Mouse (Mus musculus) hindbrain, postnatal 0 days (tissue): ENCODE measurements at regions not wholly inside any gene's neighbourhood (a gene's known extent, or its start where the extent isn't known, plus 50 kb on each side); places are given as distances from the start of the nearest gene placed in this dataset.
A peak's percentile ranks its signal among the peaks of the same experiment; 100 is the strongest.

Experiments used
- ATAC-seq: fragments of 200-750 bp; cut with Nextera tagmentation; 2 replicates; pipeline ENCODE4 v1.8.0; 2017; ENCODE audit warnings: mild to moderate bottlenecking, moderate TSS enrichment, moderate library complexity
- DNase-seq: peaks from one replicate; pipeline ENCODE4 v3.0.0-alpha.2; 2015; ENCODE audit warnings: low spot score
- H3K27ac ChIP-seq: fragments of 300-500 bp; sonication (generic); 2 replicates; pipeline ENCODE4 v1.5.1; 2014; ENCODE audit warnings: mild to moderate bottlenecking
- H3K27me3 ChIP-seq: fragments of 300-500 bp; sonication (generic); 2 replicates; pipeline ENCODE4 v1.6.1; 2014; ENCODE audit warnings: low read length, mixed read lengths; ENCODE audit not compliant: insufficient read depth
- H3K36me3 ChIP-seq: fragments of 300-500 bp; sonication (generic); 2 replicates; pipeline ENCODE4 v1.6.1; 2014; ENCODE audit warnings: low read length, mixed read lengths; ENCODE audit not compliant: insufficient read depth
- H3K4me1 ChIP-seq: fragments of 300-500 bp; sonication (generic); 2 replicates; pipeline ENCODE4 v1.6.1; 2014; ENCODE audit warnings: antibody characterized with exemption, low read length, mixed read lengths; ENCODE audit not compliant: insufficient read depth
- H3K4me2 ChIP-seq: fragments of 300-500 bp; sonication (generic); 2 replicates; pipeline ENCODE4 v1.6.1; 2014; ENCODE audit warnings: low read depth, mild to moderate bottlenecking, low read length, moderate library complexity, mixed read lengths
- H3K4me3 ChIP-seq: fragments of 300-500 bp; sonication (generic); 2 replicates; pipeline ENCODE4 v1.5.1; 2014; ENCODE audit warnings: low read length
- H3K9ac ChIP-seq: fragments of 300-500 bp; sonication (generic); replicated peaks from 2 replicates; pipeline ENCODE4 v1.6.1; 2014; ENCODE audit warnings: mild to moderate bottlenecking, low read length, moderate library complexity, mixed read lengths
- H3K9me3 ChIP-seq: fragments of 300-500 bp; sonication (generic); 2 replicates; pipeline ENCODE4 v1.6.1; 2016; ENCODE audit warnings: low read length, mixed read lengths
- CTCF ChIP-seq: IDR thresholded peaks from 2 replicates; pipeline ENCODE4 v1.5.1; 2016; ENCODE audit warnings: antibody characterized with exemption, control low read depth, low read depth
- WGBS: fragments of 180-500 bp; shearing (Covaris S2); extraction: QIAGEN DNeasy Blood & Tissue Kit; methylation state at CpG from one replicate; pipeline ENCODE4 v1.1.7; 2014; 5-methylcytosine and 5-hydroxymethylcytosine counted together

GRCm38 (mm10) chr9:61632602-61633001, 260.4 kb downstream of the Tle3 start:
- Histone ChIP-seq H3K4me2 (no peak overlapping the region), H3K9me3 (no peaks in the 10 kb centered on the region), H3K27ac (no peak overlapping the region), H3K36me3 (no peaks in the 10 kb centered on the region), H3K27me3 (no peaks in the 10 kb centered on the region), H3K4me3 (no peak overlapping the region), H3K9ac (no peak overlapping the region), H3K4me1 (no peaks in the 10 kb centered on the region)
- no peak for ATAC-seq
- TF ChIP-seq CTCF = no peak
- no peak for DNase-seq
- WGBS = 86% methylated on average over 3 of the region's 3 CpGs

- Histone ChIP-seq H3K9me3 (no peaks in the 10 kb centered on the region), H3K4me1 (no peaks in the 10 kb centered on the region), H3K36me3 (no peaks in the 10 kb centered on the region), H3K9ac (no peak overlapping the region), H3K4me3 (no peak overlapping the region), H3K27ac (no peak overlapping the region), H3K4me2 (no peak overlapping the region), H3K27me3 (no peaks in the 10 kb centered on the region)
- 66% methylated on average over 7 of the region's 7 CpGs for whole genome bisulfite sequencing
- no peak for ATAC-seq
- TF ChIP-seq CTCF = no peak
- DNase-seq = peak; percentile 36
Measured at GRCm38 (mm10) chr9:61631097-61631496, 258.9 kb downstream of the Tle3 start.

- Histone ChIP-seq H3K9ac (no peak overlapping the region), H3K4me1 (peaks cover 7% of the 10 kb centered on the region; the same call in 1 of the 2 replicates), H3K9me3 (no peaks in the 10 kb centered on the region), H3K36me3 (no peaks in the 10 kb centered on the region), H3K27me3 (no peaks in the 10 kb centered on the region), H3K27ac (no peak overlapping the region), H3K4me3 (no peak overlapping the region), H3K4me2 (no peak overlapping the region)
- no peak for DNase-seq
- no peak for TF ChIP-seq CTCF
- ATAC-seq = no peak
- 82% methylated on average over 6 of the region's 6 CpGs for WGBS
Measured at GRCm38 (mm10) chr9:61627801-61628574, 255.8 kb downstream of the Tle3 start.

DNA sequence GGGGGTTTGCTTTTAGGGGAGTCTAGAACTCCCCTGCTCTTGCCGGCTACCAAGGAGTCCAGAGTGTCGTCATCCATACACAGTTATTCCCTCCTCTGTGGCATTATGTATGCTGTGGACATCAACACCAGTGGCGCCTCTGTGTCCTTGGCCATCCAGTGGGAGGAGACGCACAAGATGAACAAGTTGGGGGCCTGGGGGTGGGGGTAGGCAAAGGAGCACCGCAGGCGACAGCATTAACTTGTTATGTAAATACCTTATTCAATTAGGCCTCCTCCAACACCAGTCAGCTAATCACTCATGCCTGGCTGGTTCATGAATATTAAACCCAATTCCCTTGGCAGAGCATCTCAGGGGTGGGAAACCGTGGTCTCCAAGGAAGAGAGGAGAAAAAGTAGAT, 250.8 kb downstream of the Tle3 start:
- WGBS = 16% methylated on average over 7 of the region's 7 CpGs
- peaks cover 14% of the 10 kb centered on the region; the same call in 1 of the 2 replicates for H3K4me1 ChIP-seq
- H3K4me2 ChIP-seq = no peak overlapping the region
- H3K9ac ChIP-seq = no peak overlapping the region
- no peak for TF ChIP-seq CTCF
- H3K27me3 ChIP-seq = 0 out of 2 replicates have a peak, but pooled peaks cover 5% of the 10 kb centered on the region
- no peaks in the 10 kb centered on the region for H3K9me3 ChIP-seq
- DNase-seq = peak; percentile 75
- ATAC-seq = peak; percentile 82
- no peaks in the 10 kb centered on the region for H3K36me3 ChIP-seq
- no peak overlapping the region for H3K4me3 ChIP-seq
- no peak overlapping the region for H3K27ac ChIP-seq

DNA sequence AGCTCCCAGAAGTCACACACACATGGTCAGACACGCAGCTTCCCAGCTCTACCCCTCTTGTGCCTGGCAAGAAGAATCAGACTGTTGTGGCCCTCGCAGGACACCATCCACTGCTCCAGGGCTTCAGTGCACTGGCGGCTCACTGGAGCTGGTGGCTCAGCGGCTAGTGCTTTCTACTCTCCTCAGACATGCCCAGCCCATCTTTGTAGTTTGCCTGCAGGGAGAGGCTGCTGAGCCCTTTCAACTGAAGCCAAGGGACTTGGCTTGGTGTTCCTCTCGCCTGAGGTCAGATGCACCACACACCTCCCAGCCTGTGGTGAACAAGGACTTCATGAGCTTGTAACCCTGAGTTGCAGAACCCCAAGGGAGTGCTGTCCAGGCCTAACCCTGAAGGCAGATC, 249.8 kb downstream of the Tle3 start:
- DNase-seq (no peak), ATAC-seq (no peak; the same call in 1 of the 2 replicates)
- Histone ChIP-seq H3K27me3 (0 out of 2 replicates have a peak, but pooled peaks cover 5% of the 10 kb centered on the region), H3K4me1 (peaks cover 14% of the 10 kb centered on the region; the same call in 1 of the 2 replicates), H3K9me3 (no peaks in the 10 kb centered on the region), H3K4me2 (no peak overlapping the region), H3K9ac (no peak overlapping the region), H3K27ac (no peak overlapping the region), H3K4me3 (no peak overlapping the region), H3K36me3 (no peaks in the 10 kb centered on the region)
- TF ChIP-seq CTCF = no peak
- WGBS = 58% methylated on average over 5 of the region's 5 CpGs

DNA sequence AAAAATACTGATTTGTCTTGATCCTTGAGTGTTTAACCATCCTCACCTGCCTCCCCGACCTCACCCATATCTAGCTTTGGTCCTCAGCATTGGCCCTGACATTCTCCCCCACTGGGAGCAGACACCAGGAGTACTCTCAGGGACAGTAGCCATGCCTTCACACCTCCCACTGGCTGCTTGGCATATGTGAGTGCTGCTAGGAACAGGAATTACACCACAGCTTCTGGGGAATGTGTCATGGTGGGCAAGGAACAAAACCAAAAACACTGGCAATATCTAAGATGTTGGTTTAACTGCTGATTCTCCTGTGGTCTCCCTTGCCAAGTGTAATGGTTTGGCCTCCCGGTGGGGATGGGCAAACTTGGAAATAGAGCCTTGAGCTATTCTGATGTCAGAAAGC, 248.6 kb downstream of the Tle3 start:
- no peak overlapping the region for H3K4me2 ChIP-seq
- H3K9me3 ChIP-seq = no peaks in the 10 kb centered on the region
- no peak overlapping the region for H3K9ac ChIP-seq
- no peak for ATAC-seq
- no peak overlapping the region for H3K4me3 ChIP-seq
- 34% methylated on average over 2 of the region's 2 CpGs for WGBS
- no peak for TF ChIP-seq CTCF
- DNase-seq = no peak
- peaks cover 14% of the 10 kb centered on the region; the same call in 1 of the 2 replicates for H3K4me1 ChIP-seq
- no peaks in the 10 kb centered on the region for H3K36me3 ChIP-seq
- 0 out of 2 replicates have a peak, but pooled peaks cover 5% of the 10 kb centered on the region for H3K27me3 ChIP-seq
- H3K27ac ChIP-seq = no peak overlapping the region

GRCm38 (mm10) chr9:61620105-61620504, 247.9 kb downstream of the Tle3 start:
- Histone ChIP-seq H3K9me3 (no peaks in the 10 kb centered on the region), H3K36me3 (no peaks in the 10 kb centered on the region), H3K27ac (no peak overlapping the region), H3K27me3 (0 out of 2 replicates have a peak, but pooled peaks cover 5% of the 10 kb centered on the region), H3K9ac (no peak overlapping the region), H3K4me1 (peaks cover 14% of the 10 kb centered on the region; the same call in 1 of the 2 replicates), H3K4me2 (no peak overlapping the region), H3K4me3 (no peak overlapping the region)
- no peak for TF ChIP-seq CTCF
- DNase-seq = no peak
- 28% methylated on average over 4 of the region's 4 CpGs for WGBS
- no peak for ATAC-seq
